Mouse (Mus musculus): ENCODE measurements around the gene Capn1.

DNA sequence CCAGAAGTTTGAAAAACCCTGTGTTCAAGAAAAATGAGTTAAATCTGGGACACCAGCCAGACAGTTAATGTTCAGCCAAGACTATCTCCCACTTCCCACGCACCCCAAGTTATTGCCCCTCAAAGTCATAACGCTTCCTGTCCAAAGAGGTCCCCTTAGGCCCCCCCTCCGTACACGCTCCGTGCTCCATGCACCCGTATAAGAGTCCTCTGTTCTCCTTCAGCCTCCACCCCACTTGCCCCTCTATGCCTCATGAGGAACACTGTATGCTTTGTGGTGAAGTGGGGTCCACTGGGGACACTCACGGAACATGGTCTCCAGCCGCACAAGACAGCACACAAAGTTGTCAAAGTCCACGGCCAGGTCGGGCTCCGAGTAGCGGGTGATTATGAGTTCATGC lies 25.7 kb downstream of the Capn1 start:
- TF ChIP-seq CTCF (IDR thresholded peaks at IDR 0.05; ENCODE audit: low read depth) (no peak), EP300 (IDR thresholded peaks at IDR 0.05; ENCODE audit: low read depth) (no peak)
